Mouse (Mus musculus) gastrocnemius, postnatal 10 days (tissue): Measurements from ENCODE around the gene Car12. TPM values are rescaled to one million over a fixed set of nuclear protein-coding genes. Genes with fewer than 3 reads are reported as not detected.

Source experiments
- DNase-seq: peaks from one replicate; pipeline ENCODE4 v3.0.0; 2021; ENCODE audit warnings: mixed read lengths
- long read RNA-seq, 2 experiments: library from polyadenylated mRNA; stranded (forward); transcript quantifications; one replicate each; pipeline ENCODE4 v2.0.0; 2021
- total RNA-seq, 2 experiments: library from RNA; stranded (reverse); gene quantifications; 2 replicates each; pipeline ENCODE4 v1.2.3; 2021

The Car12 gene
- total RNA-seq = 1 to 10 TPM; 1.2 to 2.4 TPM
- long read RNA-seq, experiment 1, partial matches to known transcripts = 1 of 1 reads
- long read RNA-seq, experiment 1, other reads (novel, unspliced or antisense) = 0 of 1 reads
- long read RNA-seq, experiment 2 = 0 reads

GRCm38 (mm10) chr9:66713135-66714021 lies at the start of gene Car12:
Gene Car12, plus strand, starts transcription at chr9:66713686.
- no peak for DNase-seq

GRCm38 (mm10) chr9:66663764-66664163 lies 49.7 kb upstream of the Car12 start:
- no peak for DNase-seq

- DNase-seq = no peak
Measured at GRCm38 (mm10) chr9:66664561-66664960, 48.9 kb upstream of the Car12 start.

- DNase-seq = peak; percentile 23
Measured at GRCm38 (mm10) chr9:66666153-66666552, 47.3 kb upstream of the Car12 start.

- no peak for DNase-seq
Measured at GRCm38 (mm10) chr9:66667046-66667445, 46.4 kb upstream of the Car12 start.

- no peak for DNase-seq
Measured at GRCm38 (mm10) chr9:66667868-66668267, 45.6 kb upstream of the Car12 start.

- DNase-seq = no peak
Measured at GRCm38 (mm10) chr9:66669561-66670078, 43.9 kb upstream of the Car12 start.

GRCm38 (mm10) chr9:66673771-66674170 lies 39.7 kb upstream of the Car12 start:
- DNase-seq = no peak

- DNase-seq = no peak
Measured at GRCm38 (mm10) chr9:66675566-66675965, 37.9 kb upstream of the Car12 start.

- no peak for DNase-seq
Measured at GRCm38 (mm10) chr9:66680102-66680501, 33.4 kb upstream of the Car12 start.

- DNase-seq = no peak
Measured at GRCm38 (mm10) chr9:66682822-66683221, 30.7 kb upstream of the Car12 start.

GRCm38 (mm10) chr9:66685730-66686129 lies 27.8 kb upstream of the Car12 start:
- no peak for DNase-seq

- no peak for DNase-seq
Measured at GRCm38 (mm10) chr9:66687713-66688112, 25.8 kb upstream of the Car12 start.

GRCm38 (mm10) chr9:66691683-66692305 lies 21.7 kb upstream of the Car12 start:
- DNase-seq = no peak

GRCm38 (mm10) chr9:66697355-66698140 lies 15.9 kb upstream of the Car12 start:
- no peak for DNase-seq

- DNase-seq = no peak
Measured at GRCm38 (mm10) chr9:66699748-66700147, 13.7 kb upstream of the Car12 start.

GRCm38 (mm10) chr9:66703002-66703401 lies 10.5 kb upstream of the Car12 start:
- peak; percentile 26 for DNase-seq

- no peak for DNase-seq
Measured at GRCm38 (mm10) chr9:66705354-66705753, 8.1 kb upstream of the Car12 start.

- DNase-seq = peak; percentile 72
Measured at GRCm38 (mm10) chr9:66705766-66706165, 7.7 kb upstream of the Car12 start.

- no peak for DNase-seq
Measured at GRCm38 (mm10) chr9:66708054-66708772, 5.3 kb upstream of the Car12 start.

GRCm38 (mm10) chr9:66708816-66709555 lies 4.5 kb upstream of the Car12 start:
- DNase-seq = peak; percentile 25
